Mouse (Mus musculus) C2C12 (cell line): Measurements from ENCODE around the gene Lgmn.

Experiments
- CTCF ChIP-seq: IDR thresholded peaks from one replicate; pipeline ENCODE4 v1.5.1; 2011; ENCODE audit not compliant: control insufficient read depth, insufficient read depth, insufficient read length
- MAX ChIP-seq: IDR thresholded peaks from one replicate; pipeline ENCODE4 v1.6.1; 2011; ENCODE audit warnings: mild to moderate bottlenecking, control low read depth
- USF1 ChIP-seq: IDR thresholded peaks from one replicate; pipeline ENCODE4 v1.6.1; 2011; ENCODE audit warnings: low read depth, mild to moderate bottlenecking, control low read depth, moderate library complexity

GRCm38 (mm10) chr12:102383288-102383687 is 56.3 kb downstream of the Lgmn start:
- no peak for TF ChIP-seq CTCF
- TF ChIP-seq USF1 = no peak
- TF ChIP-seq MAX = no peak
